Mouse (Mus musculus) C2C12 (cell line): Measurements from ENCODE around the gene Ltbp4. TPM values are rescaled to one million over a fixed set of nuclear protein-coding genes. Genes with fewer than 3 reads are reported as not detected.

Source experiments
- H3K27me3 ChIP-seq: one replicate; pipeline ENCODE4 v1.6.1; 2011; ENCODE audit not compliant: control insufficient read depth, insufficient read depth, insufficient read length
- H3K36me3 ChIP-seq: one replicate; pipeline ENCODE4 v1.6.1; 2011; ENCODE audit not compliant: control insufficient read depth, insufficient read depth
- H3K4me3 ChIP-seq: one replicate; pipeline ENCODE4 v1.5.1; 2011; ENCODE audit warnings: mild to moderate bottlenecking, control low read depth; ENCODE audit not compliant: poor library complexity, insufficient read depth, severe bottlenecking
- H3K79me2 ChIP-seq: one replicate; pipeline ENCODE4 v1.6.1; 2011; ENCODE audit not compliant: control insufficient read depth, insufficient read depth
- H3K79me3 ChIP-seq: one replicate; pipeline ENCODE4 v1.6.1; 2011; ENCODE audit warnings: low read depth, control low read depth
- H3ac ChIP-seq: one replicate; pipeline ENCODE3; 2011; ENCODE audit warnings: low read depth; ENCODE audit not compliant: control insufficient read depth, insufficient read length
- CEBPB ChIP-seq: IDR thresholded peaks from one replicate; pipeline ENCODE4 v1.6.1; 2011; ENCODE audit warnings: low read depth, mild to moderate bottlenecking, control low read depth, moderate library complexity
- CTCF ChIP-seq: IDR thresholded peaks from one replicate; pipeline ENCODE4 v1.5.1; 2011; ENCODE audit not compliant: control insufficient read depth, insufficient read depth, insufficient read length
- FOSL1 ChIP-seq: IDR thresholded peaks from one replicate; pipeline ENCODE4 v1.8.0; 2011; ENCODE audit warnings: mild to moderate bottlenecking, low read length; ENCODE audit not compliant: poor library complexity, insufficient read depth, severe bottlenecking
- MAX ChIP-seq: IDR thresholded peaks from one replicate; pipeline ENCODE4 v1.6.1; 2011; ENCODE audit warnings: mild to moderate bottlenecking, control low read depth
- MYOD1 ChIP-seq: IDR thresholded peaks from one replicate; pipeline ENCODE4 v1.6.1; 2011; ENCODE audit warnings: low read depth; ENCODE audit not compliant: control insufficient read depth, insufficient read length
- MYOG ChIP-seq: IDR thresholded peaks from one replicate; pipeline ENCODE4 v1.6.1; 2011; ENCODE audit not compliant: control insufficient read depth, insufficient read length; ENCODE audit errors: extremely low read depth
- USF1 ChIP-seq: IDR thresholded peaks from one replicate; pipeline ENCODE4 v1.6.1; 2011; ENCODE audit warnings: low read depth, mild to moderate bottlenecking, control low read depth, moderate library complexity
- polyA plus RNA-seq: library from polyadenylated mRNA; unstranded; fragments of >200 nt; fragmentation: generic; extraction: Trizol; gene quantifications from one replicate; pipeline ENCODE4 v1.2.1, GENCODE M21; 2012; ENCODE audit warnings: missing spikeins

Gene Ltbp4
- polyA plus RNA-seq, 1 experiment: 22.9 TPM

DNA sequence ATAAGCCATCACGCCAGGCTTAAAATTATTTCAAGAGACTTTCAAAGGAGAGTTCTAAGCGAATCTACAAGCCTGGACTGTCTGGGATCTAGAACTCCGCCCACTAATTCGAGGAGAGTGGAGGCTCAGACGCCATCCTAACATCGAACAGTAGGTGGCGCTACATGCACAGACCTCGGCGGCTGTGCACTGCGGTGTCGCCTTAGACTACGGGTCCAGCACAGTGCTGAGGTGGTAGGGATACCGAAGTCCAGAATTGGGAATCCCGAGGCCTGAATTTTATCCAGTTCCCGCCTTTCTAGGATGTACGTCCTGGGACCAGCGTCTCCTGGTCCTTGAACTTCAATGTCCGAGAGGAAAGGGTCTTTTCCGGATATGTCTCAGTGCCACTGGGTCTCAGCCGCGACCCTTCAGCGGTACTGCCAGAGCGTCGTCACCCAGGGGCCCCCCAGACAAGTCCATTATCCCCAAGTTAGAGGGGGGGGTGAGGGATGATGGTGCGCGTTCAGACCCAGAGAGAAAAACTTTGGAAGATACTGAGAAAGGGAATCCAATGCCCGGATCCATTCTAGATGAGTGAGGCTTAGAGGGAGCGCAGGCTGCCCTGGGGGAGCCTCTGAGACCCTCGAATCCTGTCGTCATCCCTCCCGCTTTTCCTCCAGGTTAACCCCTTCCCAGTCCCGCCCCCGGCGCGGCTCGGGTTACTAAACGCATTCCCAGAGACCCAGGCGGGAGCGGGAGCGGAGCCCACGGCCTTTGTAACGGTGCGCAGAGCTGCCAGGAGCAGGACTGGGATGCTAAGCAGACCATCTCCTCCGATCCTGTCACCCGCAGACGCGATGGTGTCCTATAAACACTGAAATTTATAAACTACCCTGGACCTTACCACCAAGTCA lies 1.3 kb downstream of the Ltbp4 start:
- peak; percentile 95 for TF ChIP-seq CTCF
- no peak for TF ChIP-seq USF1
- H3ac ChIP-seq: peak overlapping the region; percentile 63
- no peaks in the 10 kb centered on the region for H3K79me3 ChIP-seq
- H3K27me3 ChIP-seq: no peaks in the 10 kb centered on the region
- no peaks in the 10 kb centered on the region for H3K79me2 ChIP-seq
- H3K36me3 ChIP-seq: no peaks in the 10 kb centered on the region
- H3K4me3 ChIP-seq: peak overlapping the region; percentile 29

DNA sequence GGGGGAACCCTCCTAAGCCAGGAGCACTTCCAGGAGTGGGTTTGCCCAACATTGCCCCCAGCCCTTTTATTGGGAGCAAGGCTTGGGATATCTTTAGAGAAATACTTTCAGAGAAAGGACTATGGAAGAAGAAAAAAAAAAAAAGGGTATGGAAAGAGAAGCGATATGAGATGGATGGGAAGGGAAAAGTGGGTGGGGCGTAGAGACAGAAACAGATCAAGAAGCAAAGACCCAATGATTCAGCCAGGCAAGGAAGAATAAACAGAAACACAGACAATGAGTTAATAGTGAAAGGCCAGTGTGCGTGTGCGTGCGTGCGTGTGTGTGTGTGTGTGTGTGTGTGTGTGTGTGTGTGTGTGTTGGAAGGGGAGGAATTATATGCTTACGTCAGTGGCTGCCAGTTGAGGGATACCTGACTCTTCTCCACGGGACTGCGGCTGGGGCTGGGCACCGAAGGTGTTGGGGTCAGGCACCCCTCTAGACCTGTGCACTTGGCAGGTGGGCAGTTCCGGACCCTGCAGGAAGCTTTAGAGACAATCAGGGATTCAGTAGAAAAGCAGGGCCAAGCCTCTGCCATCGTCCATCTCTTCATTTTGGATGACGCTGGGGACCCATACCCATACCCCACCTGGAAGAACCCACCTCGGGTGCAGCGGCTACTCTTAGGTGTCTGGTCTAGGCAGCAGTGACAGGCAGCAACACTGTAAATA lies 2.3 kb downstream of the Ltbp4 start:
- H3K79me3 ChIP-seq: no peaks in the 10 kb centered on the region
- no peak overlapping the region for H3ac ChIP-seq
- no peaks in the 10 kb centered on the region for H3K79me2 ChIP-seq
- no peak for TF ChIP-seq CEBPB
- no peak for TF ChIP-seq MYOG
- no peak for TF ChIP-seq FOSL1
- TF ChIP-seq MAX: no peak
- TF ChIP-seq CTCF: no peak
- no peaks in the 10 kb centered on the region for H3K36me3 ChIP-seq
- H3K27me3 ChIP-seq: no peaks in the 10 kb centered on the region
- no peak overlapping the region for H3K4me3 ChIP-seq

DNA sequence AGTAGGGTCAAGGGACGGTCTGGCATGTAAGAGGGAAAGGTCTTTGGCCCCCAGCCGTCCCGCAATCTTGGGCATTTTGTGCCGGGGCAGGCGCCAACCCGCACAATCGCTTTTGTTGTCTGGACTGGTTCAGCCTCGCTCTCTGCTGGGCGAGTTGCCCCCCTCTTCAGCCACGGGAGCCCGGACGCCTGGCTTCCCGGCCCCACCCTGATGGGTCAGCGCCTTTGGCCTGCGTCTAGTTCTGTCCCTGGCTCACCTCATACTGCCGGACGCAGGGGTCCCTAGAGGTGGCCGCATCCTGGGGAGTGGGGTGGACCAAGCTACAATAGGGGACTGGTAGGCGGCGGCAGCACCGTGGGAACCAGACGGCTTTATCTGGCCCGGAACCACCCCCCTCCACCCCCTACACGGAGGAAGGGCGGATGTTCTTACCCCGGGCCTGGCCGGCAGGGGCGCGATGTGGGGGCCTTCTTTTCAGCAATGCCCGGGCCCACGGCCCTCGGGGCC lies 3.0 kb downstream of the Ltbp4 start:
- H3K36me3 ChIP-seq: no peaks in the 10 kb centered on the region
- no peaks in the 10 kb centered on the region for H3K79me2 ChIP-seq
- no peaks in the 10 kb centered on the region for H3K27me3 ChIP-seq
- no peaks in the 10 kb centered on the region for H3K79me3 ChIP-seq
- H3ac ChIP-seq: no peak overlapping the region
- no peak overlapping the region for H3K4me3 ChIP-seq
- TF ChIP-seq USF1 (no peak), MYOG (no peak), CEBPB (no peak), MAX (no peak), FOSL1 (no peak), MYOD1 (no peak), CTCF (no peak)

DNA sequence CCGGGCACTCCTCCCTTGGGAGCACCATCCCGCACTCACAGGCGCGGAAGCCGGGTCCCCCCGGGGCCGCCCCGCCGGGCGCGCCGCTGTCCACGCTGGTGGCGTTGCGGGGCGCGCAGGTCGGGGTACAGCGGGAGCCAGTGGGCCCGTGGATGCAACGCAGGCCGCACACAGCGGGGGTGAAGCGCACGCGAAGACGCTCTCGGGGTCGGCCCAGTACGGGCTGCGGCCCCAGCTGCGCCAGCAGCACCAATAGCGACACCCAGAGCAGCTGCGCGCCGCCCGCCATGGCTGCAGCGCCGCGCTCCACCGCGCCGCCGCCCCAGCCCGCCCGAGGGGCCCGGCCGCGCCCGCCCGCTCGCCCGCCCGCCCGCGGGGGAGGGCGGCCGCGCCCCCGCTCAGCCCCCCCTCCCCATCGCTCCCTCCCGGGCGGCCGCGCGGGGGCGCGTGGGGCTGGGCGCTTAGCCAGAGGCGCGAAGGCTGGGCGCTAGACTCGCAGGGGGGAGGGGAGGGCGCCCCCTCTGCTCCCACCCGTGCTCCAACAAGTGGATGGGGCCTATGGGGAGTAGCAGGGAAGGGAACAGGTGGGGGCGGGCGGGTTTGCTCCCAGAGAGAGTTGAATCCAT lies 4.1 kb downstream of the Ltbp4 start:
- no peaks in the 10 kb centered on the region for H3K79me2 ChIP-seq
- peak overlapping the region; percentile 94 for H3ac ChIP-seq
- no peaks in the 10 kb centered on the region for H3K36me3 ChIP-seq
- no peak for TF ChIP-seq USF1
- no peak for TF ChIP-seq CEBPB
- no peak for TF ChIP-seq MAX
- TF ChIP-seq CTCF: no peak
- no peak for TF ChIP-seq MYOG
- TF ChIP-seq MYOD1: no peak
- no peak for TF ChIP-seq FOSL1
- no peaks in the 10 kb centered on the region for H3K27me3 ChIP-seq
- peak overlapping the region; percentile 41 for H3K4me3 ChIP-seq
- no peaks in the 10 kb centered on the region for H3K79me3 ChIP-seq

DNA sequence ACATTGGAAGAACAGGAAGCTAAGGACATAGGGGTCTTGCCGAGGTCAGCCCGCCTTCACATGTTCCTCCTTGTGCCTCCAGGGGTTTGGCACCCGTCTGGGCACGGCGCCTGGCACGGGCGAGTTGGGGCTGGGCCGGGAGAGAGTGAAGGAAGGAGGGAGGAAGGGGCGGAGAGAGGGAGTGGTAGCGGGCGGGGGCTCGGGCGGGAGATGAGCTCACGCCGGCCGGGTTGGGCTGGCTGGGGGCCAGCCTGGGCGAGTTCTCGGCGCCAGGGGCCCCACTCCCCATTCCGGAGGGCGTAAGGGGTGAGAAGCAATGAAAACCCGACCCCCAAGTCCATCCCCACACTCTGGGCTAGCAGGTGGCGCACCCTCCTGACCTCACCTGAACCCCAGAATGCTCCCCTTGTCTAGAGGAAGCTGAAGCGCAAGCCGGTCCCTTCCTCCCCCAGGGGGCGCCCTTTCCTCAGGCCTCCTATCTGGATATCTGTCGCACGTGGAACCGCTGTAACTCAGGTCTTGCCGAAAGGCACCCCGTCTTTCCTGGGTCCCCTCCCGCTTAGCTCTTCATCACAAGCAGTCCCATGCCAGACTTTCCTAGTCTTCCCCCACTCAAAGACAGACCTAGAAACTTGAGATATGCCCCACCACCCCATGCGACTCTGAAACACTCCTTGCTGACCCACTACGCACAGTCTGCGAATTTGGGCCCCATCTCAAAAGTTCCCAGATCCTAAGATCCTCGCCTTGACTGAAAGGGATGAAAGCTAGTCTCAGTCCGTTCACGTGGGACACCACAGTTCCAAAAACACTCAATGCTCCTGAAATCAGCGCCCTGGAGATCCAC lies 4.9 kb downstream of the Ltbp4 start:
- peak; percentile 87 for TF ChIP-seq CTCF
- no peak for TF ChIP-seq USF1
- no peak for TF ChIP-seq CEBPB
- peak; percentile 90 for TF ChIP-seq MAX
- H3K4me3 ChIP-seq: peak overlapping the region; percentile 41
- no peaks in the 10 kb centered on the region for H3K27me3 ChIP-seq

More for the DNA sequence above, 4.9 kb downstream of the Ltbp4 start:
- H3K79me2 ChIP-seq: no peaks in the 10 kb centered on the region
- H3K36me3 ChIP-seq: no peaks in the 10 kb centered on the region
- no peaks in the 10 kb centered on the region for H3K79me3 ChIP-seq
- peak overlapping the region; percentile 94 for H3ac ChIP-seq
